Mouse (Mus musculus) neural tube, embryonic 13.5 days (tissue): ENCODE measurements around the gene Uvrag. TPM values are rescaled to one million over a fixed set of nuclear protein-coding genes. Genes with fewer than 3 reads are reported as not detected.

Experiments used
- ATAC-seq: fragments of 200-750 bp; cut with Nextera tagmentation; 2 replicates; pipeline ENCODE4 v1.8.0; 2017; ENCODE audit warnings: low read depth, mild to moderate bottlenecking, moderate TSS enrichment, moderate library complexity
- H3K27ac ChIP-seq: fragments of 300-500 bp; sonication (generic); replicated peaks from 2 replicates; pipeline ENCODE4 v1.5.1; 2015; ENCODE audit warnings: moderate library complexity, mild to moderate bottlenecking, inconsistent platforms
- H3K27me3 ChIP-seq: fragments of 300-500 bp; sonication (generic); 2 replicates; pipeline ENCODE4 v1.6.1; 2015; ENCODE audit warnings: mild to moderate bottlenecking, inconsistent platforms
- H3K36me3 ChIP-seq: fragments of 300-500 bp; sonication (generic); 2 replicates; pipeline ENCODE4 v1.6.1; 2015; ENCODE audit warnings: mild to moderate bottlenecking, inconsistent platforms
- H3K4me1 ChIP-seq: fragments of 300-500 bp; sonication (generic); replicated peaks from 2 replicates; pipeline ENCODE4 v1.6.1; 2015; ENCODE audit warnings: inconsistent platforms
- H3K4me2 ChIP-seq: fragments of 300-500 bp; sonication (generic); 2 replicates; pipeline ENCODE4 v1.6.1; 2015; ENCODE audit warnings: inconsistent platforms, mild to moderate bottlenecking, moderate library complexity
- H3K4me3 ChIP-seq: fragments of 300-500 bp; sonication (generic); 2 replicates; pipeline ENCODE4 v1.5.1; 2015; ENCODE audit warnings: mild to moderate bottlenecking, inconsistent platforms
- H3K9ac ChIP-seq: fragments of 300-500 bp; sonication (generic); 2 replicates; pipeline ENCODE4 v1.6.1; 2015; ENCODE audit warnings: moderate library complexity, mild to moderate bottlenecking, inconsistent platforms
- H3K9me3 ChIP-seq: fragments of 300-500 bp; sonication (generic); 2 replicates; pipeline ENCODE4 v1.6.1; 2016; ENCODE audit warnings: inconsistent platforms
- WGBS: fragments of 180-500 bp; shearing (Covaris S2); methylation state at CpG from one replicate; pipeline ENCODE4 v1.1.7; 2015; 5-methylcytosine and 5-hydroxymethylcytosine counted together
- polyA plus RNA-seq: library from polyadenylated mRNA; unstranded; fragments of >200 nt; fragmentation: Nextera tagmentation; extraction: Ambion mirVana; gene quantifications from 2 replicates; pipeline ENCODE4 v1.2.1, GENCODE M21; 2015

Gene Uvrag
- polyA plus RNA-seq, 1 experiment from 2014 or later, result 16.6 TPM

DNA sequence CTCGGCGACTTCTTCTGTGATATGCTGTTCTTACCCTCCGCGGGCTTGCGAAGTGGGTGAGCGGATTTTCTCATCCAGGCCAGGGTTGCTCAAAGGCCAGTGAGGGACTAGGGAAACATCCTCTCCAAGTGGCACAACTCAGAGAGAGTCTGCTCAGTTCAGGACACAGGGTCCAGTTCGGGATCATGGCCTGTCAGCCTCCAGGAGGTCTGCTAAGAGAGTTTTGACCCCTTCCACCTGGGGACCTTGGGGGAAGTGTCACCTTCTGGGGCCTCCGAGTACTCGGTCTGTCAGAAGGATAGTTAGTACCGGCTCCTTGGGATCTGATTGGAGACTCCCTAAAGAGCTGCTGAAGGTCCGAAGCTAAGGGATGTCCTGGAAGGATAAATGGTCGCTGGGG, 301.6 kb downstream of the Uvrag start:
- ATAC-seq, result no peak
- peaks cover 85% of the 10 kb centered on the region for H3K27me3 ChIP-seq
- no peak overlapping the region for H3K27ac ChIP-seq
- H3K9ac ChIP-seq, result peak overlapping the region; percentile 70
- H3K36me3 ChIP-seq, result no peaks in the 10 kb centered on the region
- 2% methylated on average over 12 of the region's 12 CpGs for WGBS
- peaks cover 70% of the 10 kb centered on the region for H3K4me1 ChIP-seq
- H3K9me3 ChIP-seq, result no peaks in the 10 kb centered on the region
- peak overlapping the region; percentile 93 for H3K4me2 ChIP-seq
- H3K4me3 ChIP-seq, result peak overlapping the region; percentile 50

DNA sequence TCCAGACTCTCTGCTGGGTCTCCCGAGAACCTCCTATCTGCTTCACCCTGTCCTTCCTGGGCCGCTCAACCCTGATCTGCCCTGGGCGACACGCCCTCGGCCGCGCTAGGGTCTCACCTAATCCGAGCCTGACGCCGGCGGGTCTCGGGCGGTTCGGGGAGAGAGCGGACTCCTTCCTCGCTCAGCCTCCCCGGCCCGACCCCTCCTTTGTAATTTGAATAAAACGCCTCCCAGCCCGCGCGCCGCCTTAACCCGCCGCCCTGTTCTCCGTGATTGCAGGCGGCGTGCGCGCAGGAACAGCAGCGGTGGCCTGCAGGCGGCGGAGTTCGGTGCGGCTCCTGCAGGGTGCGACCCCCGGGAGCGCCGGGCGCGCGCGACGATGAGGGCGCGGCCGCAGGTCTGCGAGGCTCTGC, 302.2 kb downstream of the Uvrag start:
- under 1% methylated on average over 48 of the region's 48 CpGs for WGBS
- peak; percentile 33 for ATAC-seq
- Histone ChIP-seq H3K36me3 (no peaks in the 10 kb centered on the region), H3K9me3 (no peaks in the 10 kb centered on the region), H3K4me3 (peak overlapping the region; percentile 50), H3K9ac (peak overlapping the region; percentile 70), H3K27ac (no peak overlapping the region), H3K4me1 (peaks cover 66% of the 10 kb centered on the region), H3K27me3 (peaks cover 90% of the 10 kb centered on the region), H3K4me2 (peak overlapping the region; percentile 93)

DNA sequence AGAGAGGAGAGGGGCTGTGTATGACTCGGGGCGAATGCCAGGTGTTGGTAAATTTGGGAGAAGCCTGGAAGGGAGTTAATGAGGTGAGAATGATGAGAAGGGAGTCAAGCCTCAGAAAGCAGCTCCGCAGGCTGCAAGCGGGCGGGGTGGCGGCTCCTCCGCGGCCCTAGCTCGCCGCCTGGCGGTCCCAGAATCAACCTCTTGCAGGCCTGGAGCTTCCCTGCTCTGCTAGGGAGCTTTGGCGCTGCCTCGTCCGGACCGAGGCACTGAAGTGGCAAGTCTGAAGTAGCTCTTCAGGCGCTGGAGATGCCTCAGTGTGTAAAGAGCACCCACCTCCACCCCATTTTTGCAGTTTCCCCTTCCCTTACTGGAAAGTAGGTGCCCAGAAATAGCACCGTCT, 303.0 kb downstream of the Uvrag start:
- WGBS, result under 1% methylated on average over 17 of the region's 17 CpGs
- peak; percentile 78 for ATAC-seq
- no peak overlapping the region for H3K27ac ChIP-seq
- H3K9ac ChIP-seq, result no peak overlapping the region
- peak overlapping the region; percentile 50 for H3K4me3 ChIP-seq
- H3K4me2 ChIP-seq, result peak overlapping the region; percentile 93
- no peaks in the 10 kb centered on the region for H3K9me3 ChIP-seq
- H3K4me1 ChIP-seq, result peaks cover 60% of the 10 kb centered on the region
- no peaks in the 10 kb centered on the region for H3K36me3 ChIP-seq
- peaks cover 91% of the 10 kb centered on the region for H3K27me3 ChIP-seq

DNA sequence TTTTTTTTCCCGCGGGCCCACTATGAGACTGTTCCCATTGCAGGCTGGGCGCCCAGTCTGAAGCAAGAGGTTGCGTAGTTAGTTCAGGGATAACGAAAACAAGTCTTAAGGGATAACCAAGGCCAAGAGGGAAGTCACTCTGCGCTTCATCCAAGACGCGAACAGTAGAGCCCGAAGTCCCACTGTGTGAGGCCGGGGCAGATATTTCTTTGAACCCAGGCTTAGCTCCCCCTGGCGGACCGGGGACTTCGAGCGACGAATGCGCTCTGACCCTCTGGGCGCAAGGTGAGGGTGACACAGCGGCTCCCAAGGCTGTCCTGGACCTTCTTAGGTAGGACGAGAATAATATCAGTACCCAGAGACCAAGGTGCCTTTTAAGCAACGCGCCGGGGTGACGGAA, 304.3 kb downstream of the Uvrag start:
- H3K4me3 ChIP-seq, result peak overlapping the region; percentile 50
- no peaks in the 10 kb centered on the region for H3K36me3 ChIP-seq
- peaks cover 93% of the 10 kb centered on the region for H3K27me3 ChIP-seq
- H3K27ac ChIP-seq, result no peak overlapping the region
- peak overlapping the region; percentile 93 for H3K4me2 ChIP-seq
- no peak for ATAC-seq
- H3K4me1 ChIP-seq, result peaks cover 60% of the 10 kb centered on the region
- no peak overlapping the region for H3K9ac ChIP-seq
- no peaks in the 10 kb centered on the region for H3K9me3 ChIP-seq
- WGBS, result 1% methylated on average over 23 of the region's 23 CpGs

DNA sequence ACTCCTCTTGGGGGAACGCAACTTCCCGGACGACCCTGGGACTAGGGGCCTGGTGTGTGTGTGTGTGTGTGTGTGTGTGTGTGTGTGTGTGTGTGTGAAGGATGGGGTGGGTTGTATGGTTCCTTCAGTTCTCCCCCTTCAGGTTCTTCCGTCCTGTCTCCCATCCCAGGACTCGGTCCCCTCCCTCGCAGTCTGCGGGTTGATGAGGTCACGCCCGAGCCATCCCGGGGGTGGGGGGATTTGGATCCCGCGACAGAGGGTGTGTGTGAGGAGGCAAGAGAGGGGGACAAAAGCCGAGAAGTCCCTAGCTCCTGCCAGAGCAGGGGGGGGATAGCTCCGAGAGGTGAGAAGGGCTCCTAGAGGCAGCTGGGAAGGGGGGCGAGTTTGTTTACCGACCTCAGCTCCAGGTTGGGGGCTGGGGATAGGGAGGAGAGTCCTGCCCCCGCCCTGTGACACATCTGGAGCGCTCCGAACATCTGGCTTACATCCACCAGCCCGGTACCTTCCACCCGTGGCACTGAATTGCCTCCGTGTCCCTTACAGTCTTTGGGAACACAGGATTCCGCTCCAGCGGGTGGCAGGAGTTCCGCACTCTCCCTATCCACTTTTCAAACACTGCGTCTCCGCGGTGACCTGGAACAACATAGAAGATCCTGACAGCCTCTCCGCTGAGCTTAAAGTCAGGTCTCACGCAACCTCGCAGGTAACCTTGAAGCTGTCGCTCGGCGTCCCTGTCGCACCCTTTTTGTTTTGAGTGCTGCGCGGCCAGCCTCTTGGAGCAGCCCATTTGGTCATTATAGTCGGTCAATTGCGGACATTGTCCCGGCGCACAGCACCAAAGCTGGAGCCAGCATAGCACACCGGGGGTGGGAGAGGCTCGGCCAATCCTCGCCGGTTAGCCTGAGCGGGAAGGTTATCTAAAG, 305.2 kb downstream of the Uvrag start:
- Histone ChIP-seq H3K27me3 (peaks cover 93% of the 10 kb centered on the region), H3K36me3 (no peaks in the 10 kb centered on the region), H3K27ac (no peak overlapping the region), H3K4me1 (peaks cover 59% of the 10 kb centered on the region), H3K9me3 (no peaks in the 10 kb centered on the region), H3K4me3 (peak overlapping the region; percentile 50), H3K9ac (peak overlapping the region; percentile 63), H3K4me2 (peak overlapping the region; percentile 93)
- under 1% methylated on average over 45 of the region's 46 CpGs for WGBS
- ATAC-seq, result no peak

Other genes starting within 250 kb of the Uvrag start
- 14.2 and 15.7 TPM in 2 replicates for gene Dgat2, start 41.6 kb upstream of the Uvrag start, polyA plus RNA-seq
- 2.1 and 2.8 TPM in 2 replicates for gene Mogat2, start 97.5 kb upstream of the Uvrag start, polyA plus RNA-seq
- gene Map6, start 126.3 kb upstream of the Uvrag start, polyA plus RNA-seq, result 105 and 111 TPM in 2 replicates
- 462 and 484 TPM in 2 replicates for gene Serpinh1, start 212.1 kb upstream of the Uvrag start, polyA plus RNA-seq
- 53.0 and 59.8 TPM in 2 replicates for gene Gdpd5, start 240.3 kb upstream of the Uvrag start, polyA plus RNA-seq